Mouse (Mus musculus) NIH3T3 (cell line): Measurements from ENCODE around the gene Cd300ld3.
"Not testable (repeated sequence)": the region's sequence is repeated elsewhere in the genome, so short reads cannot be mapped to it uniquely, and the experiment has no call there.

Experiments used
- DNase-seq: peaks from one replicate; pipeline ENCODE4 v3.0.0-alpha.2; 2012; ENCODE audit warnings: low read depth

Cd300ld3 gene

GRCm38 (mm10) chr11:115052991-115053390 lies 4.8 kb upstream of the Cd300ld3 start:
- DNase-seq, result no peak

- peak; percentile 84 for DNase-seq
Measured at GRCm38 (mm10) chr11:115052206-115052605, 4.0 kb upstream of the Cd300ld3 start.

- DNase-seq, result peak; percentile 73
Measured at GRCm38 (mm10) chr11:115049282-115049895, 1.2 kb upstream of the Cd300ld3 start.

- DNase-seq, result not testable (repeated sequence)
Measured at GRCm38 (mm10) chr11:115037669-115038068, 10.5 kb downstream of the Cd300ld3 start, which contains the start of gene Cd300ld5. Gene Cd300ld5, minus strand, starts transcription at chr11:115037769.

GRCm38 (mm10) chr11:115026912-115027311 lies 21.3 kb downstream of the Cd300ld3 start, which contains the start of gene Cd300ld4:
Gene Cd300ld4, minus strand, starts transcription at chr11:115027012.
- not testable (repeated sequence) for DNase-seq

GRCm38 (mm10) chr11:115016093-115016492 lies 32.1 kb downstream of the Cd300ld3 start, which contains the start of gene Cd300ld2:
Gene Cd300ld2, minus strand, starts transcription at chr11:115016193.
- DNase-seq, result not testable (repeated sequence)

GRCm38 (mm10) chr11:115004070-115004469 lies 44.1 kb downstream of the Cd300ld3 start:
- no peak for DNase-seq

GRCm38 (mm10) chr11:115001474-115002040 lies 46.7 kb downstream of the Cd300ld3 start, which contains the start of gene Cd300c2:
Gene Cd300c2, minus strand, starts transcription at chr11:115001880.
- no peak for DNase-seq
